Mouse (Mus musculus) MEL (cell line): Measurements from ENCODE around the gene Fut2. TPM values are rescaled to one million over a fixed set of nuclear protein-coding genes. Genes with fewer than 3 reads are reported as not detected.

ENCODE experiments used
- DNase-seq: peaks from one replicate; pipeline ENCODE4 v3.0.0; 2011; ENCODE audit warnings: low read depth, low spot score
- H3K27ac ChIP-seq: 2 replicates; pipeline ENCODE4 v1.5.1; 2012; ENCODE audit warnings: low read depth, mild to moderate bottlenecking, control low read depth, low read length, moderate library complexity; ENCODE audit not compliant: control insufficient read depth
- H3K27me3 ChIP-seq, 2 experiments: fragments of 150-350 bp in 1 of 2; sonication (generic) in 1 of 2; 2 replicates each; pipeline ENCODE4 v1.6.1; 2012; ENCODE audit warnings: low read length in 2 of 2, mild to moderate bottlenecking in 2 of 2, improper control_type of control experiment in 1 of 2, moderate library complexity in 1 of 2; ENCODE audit not compliant: insufficient read depth in 2 of 2, control insufficient read depth in 1 of 2
- H3K36me3 ChIP-seq, 2 experiments: 2 replicates each; pipeline ENCODE4 v1.6.1; 2012 to 2014; ENCODE audit warnings: low read length in 2 of 2, improper control_type of control experiment in 1 of 2, inconsistent platforms in 1 of 2, mild to moderate bottlenecking in 1 of 2; ENCODE audit not compliant: insufficient read depth in 2 of 2, control insufficient read depth in 1 of 2
- H3K4me1 ChIP-seq, 2 experiments: fragments of 150-350 bp in 1 of 2; sonication (generic) in 1 of 2; 2 replicates each; pipeline ENCODE4 v1.6.1; 2012; ENCODE audit warnings: low read length in 2 of 2, improper control_type of control experiment in 1 of 2, mild to moderate bottlenecking in 1 of 2; ENCODE audit not compliant: insufficient read depth in 2 of 2, control insufficient read depth in 1 of 2
- H3K4me3 ChIP-seq, 2 experiments: fragments of 150-350 bp in 1 of 2; sonication (generic) in 1 of 2; 2 replicates each; pipeline ENCODE4 v1.5.1; 2012; ENCODE audit warnings: low read depth in 2 of 2, low read length in 2 of 2, mild to moderate bottlenecking in 2 of 2, moderate library complexity in 2 of 2, control low read depth in 1 of 2, improper control_type of control experiment in 1 of 2; ENCODE audit not compliant: control insufficient read depth in 1 of 2, insufficient read depth in 1 of 2
- H3K79me2 ChIP-seq: 2 replicates; pipeline ENCODE4 v1.6.1; 2012; ENCODE audit warnings: mild to moderate bottlenecking, low read length, moderate library complexity; ENCODE audit not compliant: control insufficient read depth, poor library complexity, insufficient read depth
- H3K9ac ChIP-seq: 2 replicates; pipeline ENCODE4 v1.6.1; 2012; ENCODE audit warnings: low read depth, mild to moderate bottlenecking, control low read depth, low read length, moderate library complexity; ENCODE audit not compliant: control insufficient read depth, poor library complexity, severe bottlenecking
- H3K9me3 ChIP-seq: fragments of 150-350 bp; sonication (generic); replicated peaks from 2 replicates; pipeline ENCODE4 v1.6.1; 2012; ENCODE audit warnings: mild to moderate bottlenecking, low read length, improper control_type of control experiment, moderate library complexity; ENCODE audit not compliant: insufficient read depth
- BHLHE40 ChIP-seq: IDR thresholded peaks from 2 replicates; pipeline ENCODE4 v1.6.1; 2012; ENCODE audit warnings: low read depth, mild to moderate bottlenecking, inconsistent platforms, low read length, improper control_type of control experiment, borderline replicate concordance
- CHD2 ChIP-seq: IDR thresholded peaks from 2 replicates; pipeline ENCODE4 v1.6.1; 2011; ENCODE audit warnings: low read length, improper control_type of control experiment
- ELF1 ChIP-seq: IDR thresholded peaks from 2 replicates; pipeline ENCODE4 v1.6.1; 2014; ENCODE audit warnings: low read depth, mild to moderate bottlenecking, inconsistent platforms, low read length, improper control_type of control experiment, moderate library complexity
- EP300 ChIP-seq, 2 experiments: IDR thresholded peaks; 2 replicates each; pipeline ENCODE4 v1.6.1; 2011; ENCODE audit warnings: improper control_type of control experiment in 2 of 2, low read length in 2 of 2, low read depth in 1 of 2, mild to moderate bottlenecking in 1 of 2
- GABPA ChIP-seq: IDR thresholded peaks from 2 replicates; pipeline ENCODE4 v1.6.1; 2012; ENCODE audit warnings: low read depth, mild to moderate bottlenecking, inconsistent platforms, low read length, improper control_type of control experiment, moderate library complexity
- GATA1 ChIP-seq: IDR thresholded peaks from 2 replicates; pipeline ENCODE4 v1.6.1; 2011; ENCODE audit warnings: low read depth, low read length, improper control_type of control experiment
- JUND ChIP-seq: IDR thresholded peaks from 2 replicates; pipeline ENCODE4 v1.6.1; 2011; ENCODE audit warnings: low read depth, mild to moderate bottlenecking, improper control_type of control experiment, low read length
- MXI1 ChIP-seq: IDR thresholded peaks from 2 replicates; pipeline ENCODE4 v1.6.1; 2011; ENCODE audit warnings: mild to moderate bottlenecking, low read depth, low read length, improper control_type of control experiment
- MYC ChIP-seq: IDR thresholded peaks from 2 replicates; pipeline ENCODE4 v1.6.1; 2011; ENCODE audit warnings: low read depth, mild to moderate bottlenecking, low read length, improper control_type of control experiment, moderate library complexity
- NELFE ChIP-seq: IDR thresholded peaks from 2 replicates; pipeline ENCODE4 v1.6.1; 2011; ENCODE audit warnings: low read depth, low read length, improper control_type of control experiment
- NRF1 ChIP-seq: IDR thresholded peaks from 2 replicates; pipeline ENCODE4 v1.6.1; 2014; ENCODE audit warnings: low read depth, mild to moderate bottlenecking, inconsistent platforms, low read length, improper control_type of control experiment, moderate library complexity; ENCODE audit not compliant: poor library complexity, insufficient read depth, severe bottlenecking
- POLR2A ChIP-seq, 2 experiments: IDR thresholded peaks; 2 replicates each; pipeline ENCODE4 v1.6.1; 2011 to 2012; ENCODE audit warnings: low read length in 2 of 2, mild to moderate bottlenecking in 2 of 2, control low read depth in 1 of 2, improper control_type of control experiment in 1 of 2, low read depth in 1 of 2, moderate library complexity in 1 of 2; ENCODE audit not compliant: control insufficient read depth in 1 of 2, insufficient read depth in 1 of 2, poor library complexity in 1 of 2
- POLR2AphosphoS2 ChIP-seq: IDR thresholded peaks from 2 replicates; pipeline ENCODE4 v1.6.1; 2011; ENCODE audit warnings: low read length, improper control_type of control experiment
- RAD21 ChIP-seq: IDR thresholded peaks from 2 replicates; pipeline ENCODE4 v1.6.1; 2011; ENCODE audit warnings: mild to moderate bottlenecking, low read depth, low read length, improper control_type of control experiment
- RCOR1 ChIP-seq: IDR thresholded peaks from 2 replicates; pipeline ENCODE4 v1.6.1; 2012; ENCODE audit warnings: low read depth, mild to moderate bottlenecking, inconsistent platforms, low read length, improper control_type of control experiment
- TBP ChIP-seq: IDR thresholded peaks from 2 replicates; pipeline ENCODE4 v1.8.0; 2011; ENCODE audit warnings: low read depth, low read length, improper control_type of control experiment
- TCF12 ChIP-seq: IDR thresholded peaks from 2 replicates; pipeline ENCODE4 v1.6.1; 2014; ENCODE audit warnings: low read depth, mild to moderate bottlenecking, inconsistent platforms, low read length, improper control_type of control experiment, moderate library complexity
- USF2 ChIP-seq, 2 experiments: IDR thresholded peaks; 2 replicates each; pipeline ENCODE4 v1.6.1; 2011 to 2012; ENCODE audit warnings: improper control_type of control experiment in 2 of 2, low read length in 2 of 2, borderline replicate concordance in 1 of 2, inconsistent platforms in 1 of 2, low read depth in 1 of 2, mild to moderate bottlenecking in 1 of 2; ENCODE audit not compliant: insufficient read depth in 1 of 2
- ZKSCAN1 ChIP-seq: IDR thresholded peaks from 2 replicates; pipeline ENCODE4 v1.6.1; 2012; ENCODE audit warnings: low read depth, mild to moderate bottlenecking, inconsistent platforms, low read length, improper control_type of control experiment, moderate library complexity
- ZNF384 ChIP-seq: IDR thresholded peaks from 2 replicates; pipeline ENCODE4 v1.6.1; 2012; ENCODE audit warnings: low read depth, mild to moderate bottlenecking, inconsistent platforms, low read length, improper control_type of control experiment
- polyA plus RNA-seq, 2 experiments: library from polyadenylated mRNA; stranded (reverse) in 1 of 2; unstranded in 1 of 2; fragments of >175 nt in 1 of 2; fragments of >200 nt in 1 of 2; gene quantifications; 2 replicates each; pipeline versions ENCODE4 v1.2.1 to v1.2.4; 2012; ENCODE audit warnings: low replicate concordance in 2 of 2, low read depth in 1 of 2; ENCODE audit not compliant: insufficient read length in 2 of 2, insufficient read depth in 1 of 2, missing spikeins in 1 of 2
- total RNA-seq: library from RNA; depleted of rRNA; stranded (reverse); fragments of 300-350 nt; gene quantifications from 2 replicates; pipeline ENCODE4 v1.2.3, GENCODE M21; 2012

Fut2 gene
- total and polyA plus RNA-seq, 3 experiments, result not detected

DNA sequence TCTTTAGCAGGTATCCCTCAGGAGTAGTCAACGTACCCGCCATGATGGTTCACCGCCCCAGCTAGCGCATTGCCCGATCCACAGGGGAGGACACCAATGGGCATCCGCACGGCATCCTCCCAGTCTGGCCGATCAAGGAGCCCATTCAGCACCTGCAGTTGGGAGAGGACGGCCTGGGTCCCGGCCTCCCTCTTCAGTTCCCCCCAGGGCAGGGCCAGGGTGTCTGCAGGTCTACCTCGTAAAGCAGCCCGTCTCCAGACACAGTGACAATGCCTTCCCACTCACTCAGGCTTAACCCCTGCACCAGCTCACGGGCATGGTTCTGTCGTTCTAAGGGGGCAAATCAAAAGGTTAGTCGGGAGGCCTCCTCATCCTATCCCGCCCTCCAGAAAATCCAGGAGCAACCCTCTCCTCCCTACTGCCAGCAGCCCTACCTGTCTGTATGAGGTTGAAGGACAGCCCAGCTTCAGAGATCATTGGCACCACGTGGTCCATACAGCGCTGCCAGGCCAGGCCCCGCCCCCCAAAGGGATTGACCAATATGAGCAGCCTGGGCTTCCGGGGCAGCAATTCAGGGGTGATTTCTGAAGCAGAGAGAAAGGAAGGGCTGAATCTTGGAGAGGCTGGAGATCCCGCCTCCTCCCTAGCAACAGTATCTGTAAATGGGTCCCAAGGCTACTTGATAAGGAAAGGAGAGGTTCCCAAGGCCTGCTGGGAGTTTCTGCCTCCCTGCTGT, 46.0 kb upstream of the Fut2 start (continued):
- TF ChIP-seq NRF1 (no peak), ELF1 (no peak), BHLHE40 (no peak), GABPA (no peak)

DNA sequence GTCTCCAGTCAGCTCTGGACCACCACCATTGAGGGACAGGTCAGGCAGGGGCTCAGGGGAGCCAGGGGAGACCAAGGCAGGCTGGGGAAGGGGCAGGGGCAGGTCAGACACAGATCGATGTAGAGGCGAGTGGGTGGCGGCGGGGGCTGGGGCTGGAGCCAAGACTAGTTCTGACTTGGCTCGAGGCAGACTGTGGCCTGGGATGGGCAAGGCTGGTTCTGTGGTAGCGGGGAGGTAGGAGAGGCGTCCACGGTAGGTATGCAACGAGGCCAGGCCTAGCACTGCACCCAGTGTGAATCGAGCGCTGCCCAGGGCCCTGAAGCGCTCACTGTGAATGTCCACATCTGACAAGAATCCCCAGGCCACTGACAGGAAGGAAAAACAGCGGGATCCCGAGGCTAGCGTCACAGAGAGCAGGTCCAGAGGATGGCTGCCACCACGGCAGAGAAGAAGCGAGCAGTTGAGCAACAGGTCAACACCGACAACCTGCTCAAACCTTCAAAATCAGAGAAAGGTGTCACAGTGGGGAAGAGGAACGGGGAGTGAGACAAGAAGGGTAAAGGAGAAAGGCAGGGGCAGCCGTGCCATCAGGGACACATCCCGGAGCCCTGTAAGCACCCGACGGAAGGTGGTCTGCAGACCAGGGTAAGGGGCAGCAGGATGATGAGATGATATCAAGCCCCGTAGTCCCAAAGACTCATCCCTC, 45.3 kb upstream of the Fut2 start:
- H3K79me2 ChIP-seq, result peaks cover 19% of the 10 kb centered on the region
- no peak for DNase-seq
- peaks cover 0 to 5% of the 10 kb centered on the region in 2 experiments; a peak in 2 of 4 replicates for H3K36me3 ChIP-seq
- TF ChIP-seq MXI1 (no peak), TBP (no peak), RAD21 (no peak), JUND (no peak), GATA1 (no peak), POLR2AphosphoS2 (no peak), MYC (no peak), TCF12 (no peak), USF2 (IDR thresholded peaks at IDR 0.05; ENCODE audit: borderline replicate concordance in 1 of 2, insufficient read depth in 1 of 2, low read depth in 1 of 2, low read length in 2 of 2) (no peak), ZKSCAN1 (no peak), ZNF384 (no peak), GABPA (no peak), RCOR1 (no peak), POLR2A (IDR thresholded peaks at IDR 0.05; ENCODE audit: control insufficient read depth in 1 of 2, insufficient read depth in 1 of 2, low read depth in 1 of 2, low read length in 2 of 2, poor library complexity in 1 of 2) (no peak), NELFE (no peak), ELF1 (no peak), EP300 (IDR thresholded peaks at IDR 0.05; ENCODE audit: low read depth in 1 of 2, low read length in 2 of 2) (no peak), CHD2 (no peak)
- no peak overlapping the region for H3K9ac ChIP-seq
- no peaks in the 10 kb centered on the region for H3K9me3 ChIP-seq
- H3K4me3 ChIP-seq, result no peak overlapping the region
- no peaks in the 10 kb centered on the region for H3K27me3 ChIP-seq
- peaks cover 0 to 17% of the 10 kb centered on the region in 2 experiments; a peak in 2 of 4 replicates for H3K4me1 ChIP-seq
- H3K27ac ChIP-seq, result no peak overlapping the region
